Mouse (Mus musculus): ENCODE measurements around the gene Gm128. TPM values are rescaled to one million over a fixed set of nuclear protein-coding genes. Genes with fewer than 3 reads are reported as not detected.

The Gm128 gene
- polyA plus RNA-seq (2017; shearing (Covaris generic)) = 1 to 10 TPM in 1 of 2 experiments, under 1 TPM in 1; 0.65 to 1.1 TPM

GRCm38 (mm10) chr3:95241498-95241897 lies at the start of gene Gm128:
Gene Gm128 (minus strand): TSS chr3:95241598.
- ATAC-seq = no peak

GRCm38 (mm10) chr3:95291041-95291440 lies 49.6 kb upstream of the Gm128 start:
- ATAC-seq = no peak

- ATAC-seq = no peak
Observed at GRCm38 (mm10) chr3:95290156-95290555, 48.8 kb upstream of the Gm128 start.

GRCm38 (mm10) chr3:95289419-95289818 lies 48.0 kb upstream of the Gm128 start:
- ATAC-seq = no peak

- no peak for ATAC-seq
Observed at GRCm38 (mm10) chr3:95287541-95287940, 46.1 kb upstream of the Gm128 start.

DNA sequence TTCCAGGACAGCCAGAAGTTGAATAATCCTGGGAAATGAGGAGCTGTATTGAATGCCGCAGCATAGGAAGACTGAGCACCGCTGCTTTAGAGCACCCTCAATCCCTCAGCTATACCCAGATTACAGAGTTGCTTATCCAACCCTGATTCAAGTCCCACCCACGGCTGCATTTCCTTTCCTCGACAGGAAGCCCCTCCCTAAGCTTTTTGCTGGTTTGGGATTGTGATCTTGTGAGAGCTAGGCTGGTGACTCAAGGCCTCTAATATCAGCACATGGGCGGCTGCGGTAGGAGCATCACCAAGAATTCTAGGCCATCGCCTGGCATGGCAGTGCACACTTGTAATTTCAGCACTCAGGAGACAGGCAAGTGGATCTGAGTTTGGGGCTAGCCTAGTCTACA lies 45.1 kb upstream of the Gm128 start:
- ATAC-seq = no peak

GRCm38 (mm10) chr3:95286011-95286410 lies 44.6 kb upstream of the Gm128 start:
- no peak for ATAC-seq

- no peak for ATAC-seq
Observed at GRCm38 (mm10) chr3:95285390-95285789, 44.0 kb upstream of the Gm128 start.

GRCm38 (mm10) chr3:95284501-95285281 lies 43.3 kb upstream of the Gm128 start:
- ATAC-seq = no peak

- no peak for ATAC-seq
Observed at GRCm38 (mm10) chr3:95284062-95284461, 42.7 kb upstream of the Gm128 start.

DNA sequence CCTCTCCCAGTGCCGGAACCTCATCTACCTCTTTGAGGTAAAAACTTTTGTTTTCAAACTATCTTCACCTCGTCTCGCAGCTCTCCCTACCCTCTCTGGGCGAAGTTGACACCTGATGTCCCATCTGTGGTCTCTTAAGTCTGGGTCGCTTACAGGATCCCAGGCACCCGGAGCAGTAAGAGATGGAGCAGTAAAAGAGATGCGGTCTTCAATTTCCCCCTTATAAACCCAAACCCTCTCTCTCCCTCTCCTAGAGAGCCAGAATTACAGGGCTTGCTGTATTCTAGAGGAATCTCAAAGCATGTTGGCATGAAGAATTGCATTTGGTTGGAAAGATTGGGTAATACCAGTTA lies 42.2 kb upstream of the Gm128 start:
- no peak for ATAC-seq

GRCm38 (mm10) chr3:95282865-95283588 lies 41.6 kb upstream of the Gm128 start:
- ATAC-seq = peak; percentile 27

DNA sequence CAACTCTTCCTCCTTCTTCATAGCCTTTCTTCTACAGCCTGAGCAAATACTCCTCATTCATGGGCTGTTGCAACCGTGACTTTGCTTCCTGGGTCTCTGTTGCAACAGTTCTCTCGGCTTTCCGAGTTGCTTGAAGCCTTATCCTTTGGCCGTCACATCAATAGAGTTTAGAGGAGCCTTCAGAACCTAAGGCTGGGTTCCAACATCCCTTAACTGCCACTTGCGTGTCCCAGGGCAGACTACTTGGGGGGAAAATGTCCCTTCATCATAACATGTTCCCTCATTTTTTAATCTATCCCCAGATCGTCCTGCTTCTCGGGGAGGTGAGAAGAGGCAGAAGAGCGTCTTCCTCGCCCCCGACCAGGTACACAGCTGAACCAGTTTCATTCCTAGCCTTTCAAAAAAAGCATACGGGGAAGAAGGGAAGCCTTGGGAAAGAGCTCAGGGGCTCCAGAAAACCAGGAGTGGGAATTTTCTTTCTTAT lies 41.0 kb upstream of the Gm128 start:
- ATAC-seq = no peak

GRCm38 (mm10) chr3:95281216-95282126 lies 40.1 kb upstream of the Gm128 start, which contains the start of the genes Mindy1 and Prune1:
Gene Mindy1 (plus strand): TSS chr3:95281345.
Gene Prune1 (minus strand): TSS chr3:95282076.
- peak; percentile 95 for ATAC-seq

GRCm38 (mm10) chr3:95280747-95281146 lies 39.3 kb upstream of the Gm128 start:
- no peak for ATAC-seq

GRCm38 (mm10) chr3:95277149-95277551 lies 35.8 kb upstream of the Gm128 start:
- no peak for ATAC-seq

DNA sequence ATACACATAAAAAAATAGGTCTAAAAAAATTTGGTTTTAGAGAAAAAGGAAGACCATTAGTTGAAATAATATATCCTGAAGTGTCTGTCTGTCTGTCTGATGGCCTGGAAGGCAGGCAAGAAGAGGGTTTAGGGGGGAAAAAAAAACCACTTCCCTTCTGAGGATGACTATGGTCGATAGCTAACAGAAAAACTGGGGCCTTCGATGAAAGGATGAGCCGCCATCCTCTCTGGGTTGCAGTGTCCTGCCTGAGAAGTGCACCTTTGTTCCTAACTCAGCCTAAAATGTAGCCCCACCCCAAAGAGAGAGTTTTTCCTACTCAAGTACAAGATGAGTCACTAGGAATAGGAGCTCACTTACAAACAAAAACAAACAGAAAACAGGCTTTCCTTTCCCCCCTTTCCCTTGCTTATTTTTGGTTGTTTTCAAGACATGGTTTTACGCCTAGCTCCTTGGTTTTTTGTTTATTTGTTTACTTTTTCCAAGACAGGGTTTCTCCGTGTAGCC lies 35.1 kb upstream of the Gm128 start:
- ATAC-seq = no peak

DNA sequence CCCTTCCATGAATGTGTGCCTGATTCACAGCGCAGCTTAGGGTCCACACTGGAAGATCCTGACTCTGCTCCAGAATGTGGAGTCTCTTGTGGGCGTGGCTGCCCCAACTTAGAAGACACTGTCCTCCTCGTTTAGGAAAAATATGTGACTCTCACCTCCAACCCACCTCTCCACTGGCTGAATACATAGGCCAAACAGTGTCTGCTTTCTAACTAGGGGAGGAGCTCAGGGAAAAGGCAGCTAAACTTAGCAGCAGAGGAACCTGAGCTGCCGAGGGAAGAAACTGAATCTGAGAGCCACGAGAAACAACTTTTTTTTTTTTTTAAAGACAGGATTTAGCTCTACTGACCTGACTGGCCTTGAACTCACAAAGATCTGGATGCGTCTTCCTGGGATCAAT lies 33.8 kb upstream of the Gm128 start:
- no peak for ATAC-seq

DNA sequence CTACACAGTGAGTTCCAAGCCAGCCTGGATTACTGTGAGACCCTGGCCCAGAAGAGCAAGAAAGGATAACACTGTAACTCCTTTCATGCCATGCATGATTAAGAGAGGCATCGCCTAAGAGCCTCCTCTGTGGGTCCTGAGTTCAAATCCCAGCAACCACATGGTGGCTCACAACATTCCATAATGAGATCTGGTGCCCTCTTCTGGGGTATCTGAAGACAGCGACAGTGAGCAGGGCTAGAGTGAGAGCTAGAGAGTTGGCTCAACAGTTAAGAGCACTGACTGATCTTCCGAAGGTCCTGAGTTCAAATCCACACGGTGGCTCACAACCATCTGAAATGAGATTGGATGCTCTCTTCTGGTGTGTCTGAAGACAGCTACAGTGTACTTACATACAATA lies 33.1 kb upstream of the Gm128 start:
- ATAC-seq = no peak

DNA sequence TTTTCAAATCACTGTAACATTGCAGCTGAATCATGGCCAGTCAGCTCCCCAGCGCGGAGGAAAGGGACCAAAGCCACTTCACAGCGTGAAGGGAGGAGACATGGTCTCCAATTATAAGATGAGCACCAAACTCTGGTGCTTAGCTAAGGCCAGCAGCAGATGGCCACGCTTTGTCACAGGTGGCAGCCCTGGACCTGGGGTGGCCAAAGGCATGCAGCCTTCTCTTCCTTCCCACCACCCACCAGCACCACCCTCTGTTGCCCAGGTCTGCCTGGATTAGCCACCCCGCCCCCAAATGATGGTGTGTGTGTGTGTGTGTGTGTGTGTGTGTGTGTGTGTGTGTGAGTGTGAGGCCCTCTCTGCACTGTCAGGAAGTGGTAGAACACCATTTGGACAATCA lies 32.1 kb upstream of the Gm128 start:
- ATAC-seq = no peak

DNA sequence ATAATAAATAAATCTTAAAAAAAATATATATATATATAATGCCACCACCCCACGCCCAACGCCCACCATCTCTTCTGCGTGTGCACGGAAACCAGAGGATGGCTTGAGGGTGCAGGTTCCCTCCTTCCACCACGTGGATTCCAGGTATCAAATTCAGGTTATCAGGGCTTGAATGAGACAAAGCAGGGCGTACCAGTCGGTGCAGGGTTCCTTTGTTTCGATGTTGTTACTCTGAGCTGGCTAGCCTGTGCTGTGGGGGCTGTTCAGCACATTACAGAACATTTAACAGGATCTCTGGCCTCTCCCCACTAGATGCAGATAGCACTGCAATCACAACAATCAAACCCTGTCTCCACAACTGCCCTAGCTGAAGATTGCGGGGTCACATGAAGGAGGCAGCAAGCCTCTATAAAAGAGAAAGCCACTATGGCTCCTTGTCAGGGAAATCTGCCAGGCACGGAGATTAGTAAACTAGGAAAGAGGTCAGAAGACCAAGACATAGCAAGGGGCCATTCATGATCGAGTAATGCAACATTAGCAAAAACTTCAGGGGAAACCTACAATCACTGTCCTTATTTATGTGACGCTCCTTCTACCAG lies 29.5 kb upstream of the Gm128 start:
- no peak for ATAC-seq

GRCm38 (mm10) chr3:95269789-95270188 lies 28.4 kb upstream of the Gm128 start:
- ATAC-seq = no peak

All from CD4-positive, CD25-positive, alpha-beta regulatory T cell, adult 4 months (primary cell).